Mouse (Mus musculus) monocyte, adult 2 months (primary cell): ENCODE data around the gene Atg16l1.

Source experiments
- DNase-seq, 2 experiments: peaks; one replicate each; pipeline ENCODE4 v3.0.0; 2022; ENCODE audit warnings: low spot score in 2 of 2, low read depth in 1 of 2

Gene Atg16l1

GRCm38 (mm10) chr1:87828926-87829580 is 73.4 kb downstream of the Atg16l1 start:
- DNase-seq = no peak

GRCm38 (mm10) chr1:87829621-87830211 is 74.0 kb downstream of the Atg16l1 start:
- DNase-seq = no peak

- DNase-seq = no peak
These were observed 80.8 kb downstream of the Atg16l1 start for GRCm38 (mm10) chr1:87836453-87836852.

- no peak for DNase-seq
These were observed 81.3 kb downstream of the Atg16l1 start for GRCm38 (mm10) chr1:87837018-87837417.

GRCm38 (mm10) chr1:87840411-87841208 is 84.9 kb downstream of the Atg16l1 start:
- no peak for DNase-seq
